Comparison of ENCODE assay signal across 8 mouse cellular contexts in the genomic region with DNA sequence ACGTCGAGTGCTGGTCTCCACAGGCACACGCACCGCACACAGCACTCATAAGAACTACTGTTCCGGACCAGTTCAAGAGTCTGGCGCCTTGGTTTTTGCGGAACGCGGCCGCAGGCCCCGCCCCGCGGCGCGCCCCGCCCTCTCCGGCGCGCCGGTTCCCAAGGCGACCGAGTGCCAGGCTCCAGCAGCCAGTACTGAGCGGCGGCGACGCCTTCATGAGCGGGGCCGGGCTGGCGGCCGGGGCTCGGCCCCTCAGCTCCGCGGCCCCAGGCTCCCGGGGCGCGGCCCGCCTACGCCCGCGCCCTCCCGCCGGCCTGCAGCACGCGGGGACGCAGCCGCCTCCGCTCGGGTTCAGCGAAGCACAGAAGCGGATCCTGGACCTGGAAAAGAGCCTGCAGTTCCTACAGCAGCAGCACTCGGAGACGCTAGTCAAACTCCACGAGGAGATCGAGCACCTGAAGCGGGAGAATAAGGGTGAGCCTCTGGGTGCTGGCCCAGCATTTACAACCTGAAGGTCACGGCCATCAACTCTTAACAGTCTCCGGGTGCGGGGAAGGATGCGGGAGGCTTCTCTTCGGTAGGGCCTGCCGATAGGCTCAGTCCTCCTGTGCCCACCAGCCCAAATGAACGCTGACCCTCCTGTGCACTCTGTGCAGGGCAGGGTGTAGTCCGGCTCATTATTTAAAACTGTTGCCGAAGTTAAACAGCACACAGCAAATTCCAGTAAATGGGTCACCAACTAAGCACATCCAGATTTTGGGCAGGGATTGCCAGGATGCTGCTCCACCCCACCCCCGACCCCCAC. TPM values are rescaled to one million over a fixed set of nuclear protein-coding genes. Genes with fewer than 3 reads are reported as not detected.
DNase-seq lines count a peak whose midpoint lies in the region; ATAC-seq lines count a peak whose summit lies in the region.

A gene (plus strand): TSS at position 161 of the 805 bp plus-strand sequence.

- H3K4me2 ChIP-seq in embryonic facial prominence, embryonic 12.5 days (replicated peaks): peak within 1 kb of the TSS; percentile 67
- H3K4me2 ChIP-seq in limb, embryonic 11.5 days (ENCODE audit: low read depth, severe bottlenecking): peak within 1 kb of the TSS; percentile 88
- peak within 1 kb of the TSS; percentile 89 for H3K4me2 ChIP-seq in midbrain, embryonic 14.5 days (ENCODE audit: low read length)

- no peaks in the 10 kb centered on the region for H3K9me3 ChIP-seq in embryonic facial prominence, embryonic 12.5 days
- H3K9me3 ChIP-seq in limb, embryonic 11.5 days (ENCODE audit: control insufficient read depth, low read length): no peaks in the 10 kb centered on the region
- no peaks in the 10 kb centered on the region for H3K9me3 ChIP-seq in midbrain, embryonic 14.5 days (ENCODE audit: control insufficient read depth, low read length)

- H3K4me3 ChIP-seq in embryonic facial prominence, embryonic 12.5 days: peak within 1 kb of the TSS; percentile 50
- peak within 1 kb of the TSS; percentile 47 for H3K4me3 ChIP-seq in limb, embryonic 11.5 days (ENCODE audit: low read depth, low read length)
- H3K4me3 ChIP-seq in midbrain, embryonic 14.5 days (replicated peaks; ENCODE audit: low read depth, low read length): peak within 1 kb of the TSS; percentile 57

- H3K9ac ChIP-seq in embryonic facial prominence, embryonic 12.5 days: peak within 1 kb of the TSS; percentile 61
- H3K9ac ChIP-seq in limb, embryonic 11.5 days (ENCODE audit: low read length): peak within 1 kb of the TSS; percentile 70
- H3K9ac ChIP-seq in midbrain, embryonic 14.5 days (replicated peaks; ENCODE audit: low read length): peak within 1 kb of the TSS; percentile 65

- peaks cover 6% of the 10 kb centered on the region for H3K4me1 ChIP-seq in embryonic facial prominence, embryonic 12.5 days
- H3K4me1 ChIP-seq in limb, embryonic 11.5 days (ENCODE audit: control insufficient read depth, insufficient read depth, low read length): peaks cover 5% of the 10 kb centered on the region; the same call in 1 of the 2 replicates
- H3K4me1 ChIP-seq in midbrain, embryonic 14.5 days (ENCODE audit: control insufficient read depth, insufficient read depth, low read length): peaks cover 10% of the 10 kb centered on the region; the same call in 1 of the 2 replicates

- no peaks in the 10 kb centered on the region for H3K27me3 ChIP-seq in embryonic facial prominence, embryonic 12.5 days
- H3K27me3 ChIP-seq in limb, embryonic 11.5 days (ENCODE audit: control insufficient read depth, insufficient read depth, low read length): no peaks in the 10 kb centered on the region
- H3K27me3 ChIP-seq in midbrain, embryonic 14.5 days (ENCODE audit: control insufficient read depth, insufficient read depth, low read length): no peaks in the 10 kb centered on the region

- H3K27ac ChIP-seq in embryonic facial prominence, embryonic 12.5 days: peak within 1 kb of the TSS; percentile 64
- H3K27ac ChIP-seq in limb, embryonic 11.5 days (replicated peaks; ENCODE audit: low read depth, low read length): no peak within 1 kb of the TSS; the same call in 1 of the 2 replicates
- H3K27ac ChIP-seq in midbrain, embryonic 14.5 days (replicated peaks; ENCODE audit: low read depth, low read length): peak within 1 kb of the TSS; percentile 49

- H3K36me3 ChIP-seq in embryonic facial prominence, embryonic 12.5 days: peaks cover 37% of the 10 kb centered on the region
- H3K36me3 ChIP-seq in limb, embryonic 11.5 days (ENCODE audit: control insufficient read depth, insufficient read depth, low read length): peaks cover 14% of the 10 kb centered on the region
- H3K36me3 ChIP-seq in midbrain, embryonic 14.5 days (ENCODE audit: control insufficient read depth, insufficient read depth, low read length): peaks cover 45% of the 10 kb centered on the region

- DNase-seq in A20 (ENCODE audit: low read depth, low spot score): peak; percentile 82
- peak; percentile 90 to 91 for DNase-seq in adrenal gland, postnatal 36 days
- DNase-seq in heart, adult 11 months: peak; percentile 98
- peak; percentile 84 for DNase-seq in kidney, adult 11 months
- peak; percentile 87 for DNase-seq in limb, embryonic 11.5 days (ENCODE audit: low spot score)
- peak; percentile 91 for DNase-seq in midbrain, embryonic 14.5 days
- DNase-seq in spleen, adult 12 weeks (ENCODE audit: low spot score): peak; percentile 83

- ATAC-seq in embryonic facial prominence, embryonic 12.5 days (ENCODE audit: insufficient number of reproducible peaks, insufficient read depth, low FRiP score, low TSS enrichment): peak; percentile 92
- peak; percentile 91 for ATAC-seq in limb, embryonic 11.5 days (ENCODE audit: insufficient number of reproducible peaks, low FRiP score, low TSS enrichment, low read depth)
- ATAC-seq in midbrain, embryonic 14.5 days (ENCODE audit: low FRiP score, low TSS enrichment): peak; percentile 87

- 3% methylated on average over 55 of the region's 65 CpGs for WGBS in embryonic facial prominence, embryonic 12.5 days
- 3% methylated on average over 35 of the region's 65 CpGs for WGBS in limb, embryonic 11.5 days
- 2% methylated on average over 65 of the region's 65 CpGs for WGBS in midbrain, embryonic 14.5 days

RNA-seq across cellular contexts. Expression of the gene that starts here (rescaled TPM):
- 1 to 10 TPM; 1.5 to 2.5 TPM for total RNA-seq in adrenal gland, postnatal 36 days (2021)
- 7.3 and 8.9 TPM in 2 replicates for polyA plus RNA-seq in embryonic facial prominence, embryonic 12.5 days (2016; fragmentation: Nextera tagmentation; extraction: Ambion mirVana)
- 5.7 TPM in 2 replicates for polyA plus RNA-seq in limb, embryonic 11.5 days (2014; fragmentation: Nextera tagmentation; extraction: Ambion mirVana)
- polyA plus RNA-seq in midbrain, embryonic 14.5 days (2014; fragmentation: Nextera tagmentation; extraction: Ambion mirVana): 9.4 and 9.6 TPM in 2 replicates
